Comparison of ENCODE assay signal across 18 mouse cellular contexts in the genomic region with DNA sequence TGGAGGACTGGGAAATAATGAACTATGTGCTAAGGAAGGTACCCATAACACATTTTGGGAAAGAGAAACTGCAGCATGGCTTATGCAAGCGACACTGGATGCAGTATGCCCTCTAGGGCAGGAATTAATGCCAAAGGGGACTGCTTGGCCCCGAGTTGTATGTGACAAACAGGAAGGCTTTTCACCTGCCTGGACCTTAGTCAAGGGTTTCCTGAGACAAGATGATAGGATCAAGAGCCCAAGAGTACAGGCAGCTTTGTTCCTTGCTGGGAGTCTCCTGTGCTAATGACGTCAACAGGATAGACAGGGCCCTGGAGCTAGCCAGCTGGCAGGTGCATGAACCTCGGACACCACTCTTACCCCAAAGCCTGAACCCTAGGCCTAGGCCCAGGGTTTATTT.
DNase-seq lines count a peak whose midpoint lies in the region; ATAC-seq lines count a peak whose summit lies in the region.
"Had no signal": no experiment of that assay in that cellular context is flagged by ENCODE, and none has a peak within 500 bp of the region (broad histone marks: within the 10 kb centered on the region; RNA-seq: fewer than 3 reads in every experiment).

No protein-coding gene starts in this region.

- no peaks in the 10 kb centered on the region for H3K36me3 ChIP-seq in lung, embryonic 16.5 days (ENCODE audit: control insufficient read depth, insufficient read depth, low read length)
- H3K36me3 ChIP-seq: embryonic facial prominence, embryonic 15.5 days; neural tube, embryonic 13.5 days had no signal

- H3K27me3 ChIP-seq in lung, embryonic 16.5 days (ENCODE audit: control insufficient read depth, insufficient read depth, low read depth, low read length): no peaks in the 10 kb centered on the region
- H3K27me3 ChIP-seq: embryonic facial prominence, embryonic 15.5 days; forebrain, embryonic 13.5 days; neural tube, embryonic 13.5 days had no signal

- H3K9ac ChIP-seq in lung, embryonic 16.5 days (ENCODE audit: low read length): 0 out of 2 replicates have a peak overlapping the region, but pooled peaks have one; percentile 12
- H3K9ac ChIP-seq: embryonic facial prominence, embryonic 15.5 days; forebrain, embryonic 13.5 days; liver, embryonic 14.5 days; neural tube, embryonic 13.5 days had no signal

- H3K9me3 ChIP-seq in lung, embryonic 16.5 days (ENCODE audit: control insufficient read depth, low read length): no peaks in the 10 kb centered on the region
- H3K9me3 ChIP-seq: embryonic facial prominence, embryonic 15.5 days; forebrain, embryonic 13.5 days; neural tube, embryonic 13.5 days had no signal

- H3K4me3 ChIP-seq in lung, embryonic 16.5 days (ENCODE audit: low read length): no peak overlapping the region
- H3K4me3 ChIP-seq: embryonic facial prominence, embryonic 15.5 days; forebrain, embryonic 13.5 days; neural tube, embryonic 13.5 days had no signal

- WGBS in lung, embryonic 16.5 days: 67% methylated on average over 4 of the region's 4 CpGs

- DNase-seq in kidney, adult 18-20 months: peak; percentile 43
- DNase-seq in kidney, postnatal 4 days: no peak
- DNase-seq in lung, postnatal 10 days: no peak
- DNase-seq in heart, adult 9 months (ENCODE audit: low spot score in 2 of 2): peak; percentile 39 to 78
- peak; percentile 50 for DNase-seq in heart, postnatal 25 days (ENCODE audit: low spot score)
- DNase-seq in neural tube, embryonic 10.5 days (ENCODE audit: extremely low spot score, low spot score): no peak
- DNase-seq: adrenal gland, postnatal 14 days; cerebellum, adult 9-10 months; kidney, postnatal 14 days; left cerebral cortex, postnatal 4 days had no signal

- H3K4me1 ChIP-seq in lung, embryonic 16.5 days (replicated peaks; ENCODE audit: control insufficient read depth, insufficient read depth, low read length): peaks cover 72% of the 10 kb centered on the region
- H3K4me1 ChIP-seq: forebrain, embryonic 13.5 days had no signal

- intact Hi-C loops in heart, postnatal 25 days (cut with DNase I): loop anchor here (5.0 kb wide), 1 partner anchor 82 kb away; no protein-coding TSS in a partner anchor

- H3K27ac ChIP-seq in lung, embryonic 16.5 days (ENCODE audit: low read length): no peak overlapping the region
- H3K27ac ChIP-seq: embryonic facial prominence, embryonic 15.5 days; forebrain, embryonic 13.5 days; hindbrain, postnatal 0 days; liver, embryonic 14.5 days; macrophage; neural tube, embryonic 13.5 days had no signal

- H3K4me2 ChIP-seq in lung, embryonic 16.5 days (ENCODE audit: low read depth, low read length): no peak overlapping the region
- H3K4me2 ChIP-seq: embryonic facial prominence, embryonic 15.5 days; forebrain, embryonic 13.5 days; neural tube, embryonic 13.5 days had no signal

- ATAC-seq in lung, embryonic 16.5 days (ENCODE audit: low read depth): no peak
- ATAC-seq: forebrain, embryonic 13.5 days; hindbrain, postnatal 0 days; midbrain, embryonic 16.5 days had no signal

Comparison
In these comparisons a context has a peak if more than half of its experiments do, and no peak if none do; other contexts are left out.
1. DNase-seq: peak in kidney, adult 18-20 months (single experiment), heart, adult 9 months (2 of 2) and heart, postnatal 25 days (single experiment); none in kidney, postnatal 4 days (0 of 2), lung, postnatal 10 days (single experiment) and neural tube, embryonic 10.5 days (single experiment).